Mouse (Mus musculus) ES-CJ7 (cell line): ENCODE measurements around the gene Akr7a5.

Experiments used
- DNase-seq: peaks from one replicate; pipeline ENCODE4 v3.0.0; 2011; ENCODE audit warnings: low read depth, low spot score

The Akr7a5 gene

DNA sequence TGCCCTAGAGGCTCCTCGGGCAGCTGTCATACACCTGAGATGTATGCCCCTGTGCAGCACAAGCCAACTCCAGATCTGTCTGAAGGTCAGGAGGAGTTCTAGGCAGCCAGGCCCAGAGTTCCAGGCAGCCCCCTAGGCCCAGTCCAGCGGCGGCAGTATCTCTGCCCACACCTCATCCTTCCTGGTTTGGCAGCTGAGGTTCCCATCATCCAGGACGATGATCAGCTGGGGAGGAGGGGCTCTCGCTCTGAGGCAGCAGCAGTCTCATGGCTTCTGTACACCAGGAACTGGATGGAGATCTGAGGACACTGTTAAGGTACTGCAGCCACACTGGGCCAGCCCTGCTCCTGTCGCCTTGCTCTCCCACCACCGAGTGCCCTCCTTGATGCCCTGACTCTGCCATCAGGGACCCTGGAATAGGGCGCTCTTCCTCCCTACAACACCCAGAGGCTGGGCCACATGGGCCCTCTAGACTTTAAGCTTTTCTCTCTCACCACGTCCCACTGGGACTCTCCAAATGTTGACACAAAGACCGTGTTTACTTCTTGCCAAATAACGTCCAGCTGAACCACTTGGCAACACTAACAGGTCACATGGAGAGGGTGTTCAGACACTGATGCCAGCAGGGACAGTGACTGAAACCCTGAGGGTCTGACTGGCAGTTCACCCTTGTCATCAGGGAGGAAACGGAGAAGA lies 11.7 kb upstream of the Akr7a5 start:
- no peak for DNase-seq

DNA sequence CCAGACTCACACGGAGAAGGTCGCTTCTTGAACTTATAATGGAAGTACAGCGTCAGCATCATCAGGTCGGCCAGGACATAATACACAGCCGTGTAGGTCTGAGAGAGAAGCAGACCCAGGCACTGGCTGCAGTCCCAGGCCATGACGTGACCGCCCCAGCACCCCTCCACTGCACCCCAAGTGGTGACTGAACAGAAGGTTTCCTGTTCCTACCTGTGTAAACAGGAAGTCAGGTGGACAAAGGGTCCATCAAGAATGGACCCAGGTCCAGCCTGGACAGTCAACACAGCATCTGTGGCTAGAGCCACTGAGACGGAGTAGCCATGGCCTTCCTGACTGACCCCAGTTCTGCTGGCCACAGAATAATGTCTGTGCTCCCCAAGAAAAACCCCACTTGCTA lies 8.8 kb upstream of the Akr7a5 start:
- DNase-seq, result no peak

DNA sequence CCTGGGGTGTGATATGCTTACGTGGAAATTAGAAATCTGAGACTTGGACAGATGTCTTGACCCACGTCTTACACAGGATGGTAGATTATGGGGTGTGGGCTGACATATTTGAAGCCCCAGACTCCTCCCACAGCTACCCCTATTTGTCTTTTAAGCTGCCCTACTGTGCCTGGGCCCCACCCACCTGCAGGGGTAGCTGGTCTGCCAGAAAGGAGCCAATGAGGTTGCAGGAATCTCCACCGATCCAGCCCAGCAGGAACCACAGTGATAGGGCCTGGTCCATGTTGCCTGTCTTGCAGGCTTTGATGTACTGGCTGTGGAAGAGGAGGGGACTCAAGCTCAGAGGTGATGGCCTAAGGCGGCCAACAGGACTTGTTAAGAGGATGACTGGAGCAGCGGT lies 8.3 kb upstream of the Akr7a5 start:
- peak; percentile 52 for DNase-seq

DNA sequence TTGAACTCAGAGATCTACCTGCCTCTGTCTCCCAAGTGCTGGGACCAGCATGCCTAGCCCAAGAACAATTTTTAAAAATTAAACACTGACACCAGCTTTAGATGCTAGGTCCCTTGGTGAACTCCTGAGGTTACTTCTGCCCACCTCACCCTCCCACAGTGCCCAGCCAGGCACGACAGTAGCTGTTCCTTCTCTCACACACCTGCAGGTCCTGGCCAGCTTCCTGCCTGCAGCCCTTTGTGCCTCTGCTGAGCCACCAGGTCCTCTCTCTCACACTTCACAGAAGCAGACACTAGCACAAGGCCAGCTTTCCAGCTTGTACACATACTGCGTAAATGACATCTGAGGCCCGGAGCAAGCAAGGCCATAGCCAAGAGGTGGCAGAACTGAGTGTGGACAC lies 5.0 kb upstream of the Akr7a5 start:
- DNase-seq, result no peak

DNA sequence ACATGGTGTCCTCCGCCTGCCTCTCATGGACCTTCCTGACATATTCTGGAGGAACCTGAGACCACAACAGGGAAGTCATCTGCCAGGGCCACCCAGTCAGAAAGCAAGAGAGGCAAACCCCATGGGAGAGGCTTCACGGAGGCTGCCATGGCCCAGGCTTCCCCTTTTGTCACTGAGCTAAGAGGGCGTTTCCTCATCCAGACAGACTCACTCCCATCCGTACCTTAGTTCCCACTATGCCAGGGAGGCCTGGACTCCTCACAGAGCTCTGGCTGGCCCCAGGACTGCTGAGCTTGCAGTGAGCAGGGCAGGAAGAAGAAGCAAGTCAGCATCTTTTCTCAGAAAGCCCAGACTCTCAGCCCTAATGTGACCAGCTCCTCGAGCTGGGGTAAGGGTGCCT lies 2.6 kb upstream of the Akr7a5 start:
- no peak for DNase-seq

DNA sequence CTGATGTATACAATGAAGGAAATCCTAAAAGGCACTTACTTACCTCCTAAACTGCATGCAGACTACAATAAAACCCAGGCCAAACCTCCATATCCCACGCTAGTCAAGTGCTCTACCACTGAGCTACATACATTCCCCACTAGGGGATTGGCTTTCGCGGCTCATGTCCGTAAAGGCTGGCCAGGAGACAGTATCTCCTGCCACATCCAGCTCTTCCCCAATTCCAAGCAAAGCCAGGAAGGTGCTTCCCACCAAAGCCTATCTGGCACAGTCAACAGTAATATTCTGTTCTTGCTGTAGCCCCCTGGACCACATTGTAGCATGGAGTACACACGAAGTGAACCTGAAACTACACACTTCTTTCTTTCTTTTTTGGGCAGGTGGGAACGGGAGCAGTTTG lies 893 bp upstream of the Akr7a5 start:
- DNase-seq, result peak; percentile 51

DNA sequence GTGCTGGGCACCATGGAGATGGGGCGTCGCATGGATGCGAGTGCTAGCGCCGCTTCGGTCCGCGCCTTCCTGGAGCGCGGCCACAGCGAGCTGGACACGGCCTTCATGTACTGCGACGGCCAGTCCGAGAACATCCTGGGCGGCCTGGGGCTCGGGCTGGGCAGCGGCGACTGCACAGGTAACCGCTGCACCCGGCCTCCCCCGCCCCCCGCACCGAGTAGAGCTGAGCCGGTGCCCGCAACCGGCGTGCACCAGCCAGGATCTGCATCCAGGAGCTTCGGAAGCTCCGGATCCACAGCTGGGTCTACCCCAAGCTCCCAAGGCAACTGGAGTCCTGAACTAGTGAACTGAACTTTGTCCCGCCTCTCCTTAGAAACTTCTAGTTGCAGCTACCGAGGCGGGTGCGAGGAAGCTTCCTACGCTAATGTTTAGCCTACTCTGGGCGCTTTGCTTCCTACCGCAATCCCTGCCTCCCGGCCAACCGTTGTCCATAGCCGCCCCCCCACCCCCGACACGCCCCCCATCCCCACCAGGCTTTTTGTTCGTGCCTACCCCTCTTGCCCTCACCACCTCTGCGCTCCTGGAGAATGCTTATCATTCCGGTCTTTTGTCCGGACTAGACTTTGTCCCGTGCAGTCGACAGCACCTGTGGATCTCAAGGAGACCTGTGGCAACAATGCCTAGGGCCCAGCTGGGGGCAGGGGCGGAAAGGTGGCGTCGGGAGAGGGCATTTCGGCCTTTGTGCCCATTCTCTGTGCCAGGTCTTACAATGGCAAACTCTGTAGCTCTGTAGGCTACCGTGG lies 556 bp downstream of the Akr7a5 start:
- DNase-seq, result peak; percentile 41

DNA sequence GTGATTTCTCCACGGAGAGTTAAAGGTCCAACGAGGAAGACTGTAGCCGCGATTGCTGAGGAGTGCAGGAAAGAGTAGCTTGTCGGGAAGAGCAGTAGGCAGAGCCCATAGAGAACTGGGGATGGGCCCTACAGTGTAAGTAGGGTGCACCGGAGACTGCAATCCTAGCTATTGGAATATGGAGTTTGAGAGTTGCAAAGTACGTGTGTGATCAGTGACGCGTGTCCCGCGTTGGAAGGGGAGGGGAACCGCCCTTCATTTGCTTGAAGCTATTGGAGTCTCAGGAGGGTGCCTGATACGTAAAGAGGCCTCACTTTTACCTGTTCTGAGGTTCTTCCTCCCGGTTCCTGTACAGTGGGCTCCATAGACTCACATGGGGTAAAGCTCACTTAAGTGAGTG lies 1.2 kb downstream of the Akr7a5 start:
- peak; percentile 25 for DNase-seq

DNA sequence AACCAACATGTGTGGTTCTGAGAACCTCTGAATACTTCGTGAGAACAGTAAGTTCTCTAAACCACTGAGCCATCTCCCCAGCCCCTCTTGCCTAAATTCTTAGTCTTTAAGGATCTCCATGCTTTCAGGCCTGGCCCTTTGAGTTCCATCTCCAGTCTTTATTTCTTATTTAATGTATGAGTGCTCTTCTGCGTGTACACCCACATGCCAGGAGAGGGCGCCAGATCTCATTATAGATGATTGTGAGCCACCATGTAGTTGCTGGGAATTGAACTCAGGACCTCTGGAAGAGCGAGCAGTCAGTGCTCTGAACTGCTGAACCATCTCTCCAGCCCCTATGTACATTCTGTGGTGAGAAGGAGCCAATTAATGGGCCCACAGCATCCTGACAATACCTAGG lies 2.1 kb downstream of the Akr7a5 start:
- peak; percentile 66 for DNase-seq

DNA sequence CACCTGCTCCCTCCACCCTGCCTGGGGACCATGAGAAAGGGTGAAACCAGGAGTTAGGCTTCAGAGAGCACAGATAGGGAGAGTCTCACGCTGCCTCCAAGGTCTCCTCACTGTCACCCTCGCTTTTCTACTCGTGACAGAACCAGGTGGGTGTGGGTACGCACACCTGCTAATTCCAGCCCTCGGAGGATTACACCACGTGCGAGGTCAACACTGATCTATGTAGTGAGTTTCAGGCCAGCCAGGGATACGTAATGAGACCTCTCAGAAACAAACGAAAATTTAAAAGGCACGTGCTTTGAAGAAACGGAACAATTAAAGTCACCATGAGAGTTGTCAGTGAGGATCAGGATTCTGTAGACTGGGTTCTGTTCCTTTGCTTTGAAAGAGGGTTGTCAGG lies 7.9 kb downstream of the Akr7a5 start:
- no peak for DNase-seq

DNA sequence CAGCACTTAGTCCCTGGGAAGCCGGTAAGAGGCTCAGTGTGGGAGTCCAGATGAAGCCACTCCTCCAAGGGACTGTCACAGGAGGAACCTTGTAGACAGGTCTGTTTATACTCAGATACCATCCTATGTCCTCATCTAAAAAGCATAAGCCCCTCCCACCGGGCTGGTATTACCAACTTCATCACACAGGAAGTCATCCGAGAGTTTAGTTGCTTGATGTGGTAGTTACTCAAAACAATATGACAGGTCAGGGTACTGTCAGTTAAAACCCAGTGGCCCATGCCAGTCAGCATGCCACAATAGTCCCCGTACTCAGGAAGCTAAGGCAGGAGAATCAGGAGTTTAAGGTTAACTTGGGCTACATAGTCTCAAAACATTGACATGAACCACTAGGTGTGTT lies 9.2 kb downstream of the Akr7a5 start:
- DNase-seq, result no peak

DNA sequence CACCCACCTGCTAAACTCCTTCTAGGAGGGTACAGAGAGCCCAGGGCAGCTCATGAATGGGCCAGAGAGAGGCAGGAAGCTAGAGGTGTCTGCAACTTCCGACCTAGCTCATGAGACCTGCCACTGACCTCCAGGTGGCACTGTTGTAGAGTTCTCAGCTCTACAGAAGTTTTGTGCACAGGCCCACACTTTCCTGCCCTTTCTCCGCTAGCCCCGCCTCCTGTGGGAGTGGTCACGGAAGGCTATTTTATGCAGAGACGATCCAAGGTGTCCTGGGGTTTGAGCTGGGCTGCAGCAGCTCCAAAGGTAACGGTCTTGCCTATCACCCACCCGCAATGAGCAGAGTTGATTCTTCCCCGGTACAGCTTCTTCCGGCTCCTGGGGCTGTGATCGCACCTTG lies 20.1 kb downstream of the Akr7a5 start:
- DNase-seq, result peak; percentile 98

DNA sequence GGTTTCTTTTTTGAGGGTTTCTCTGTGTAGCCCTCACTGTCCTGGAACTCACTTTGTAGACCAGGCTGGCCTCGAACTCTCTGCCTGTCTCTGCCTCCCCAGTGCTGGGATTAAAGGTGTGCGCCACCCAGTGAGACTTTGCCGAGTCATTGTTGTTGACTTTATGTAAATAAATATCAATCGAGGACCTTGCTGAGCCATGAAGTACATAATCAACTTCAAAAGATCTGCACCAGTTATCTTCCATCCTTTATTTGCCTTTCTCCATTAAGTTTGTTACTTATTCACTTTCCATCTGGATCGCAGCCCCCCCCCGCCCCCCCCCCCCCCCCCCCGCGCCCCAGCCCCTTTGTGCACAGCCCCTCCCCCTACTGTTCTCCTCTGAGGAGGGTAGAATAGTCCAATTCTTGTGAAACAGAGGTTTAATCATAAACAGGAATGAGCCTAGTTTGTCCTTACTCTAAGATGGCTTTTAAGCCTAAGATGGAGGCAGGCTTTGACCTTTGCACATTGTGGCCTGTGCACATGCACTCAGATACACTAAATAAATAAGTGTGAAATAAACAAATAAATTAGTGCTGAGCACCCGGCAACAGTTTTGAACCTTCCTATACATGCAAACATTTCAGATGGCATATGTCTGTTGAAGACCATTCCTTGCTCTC lies 24.2 kb downstream of the Akr7a5 start:
- DNase-seq, result no peak

DNA sequence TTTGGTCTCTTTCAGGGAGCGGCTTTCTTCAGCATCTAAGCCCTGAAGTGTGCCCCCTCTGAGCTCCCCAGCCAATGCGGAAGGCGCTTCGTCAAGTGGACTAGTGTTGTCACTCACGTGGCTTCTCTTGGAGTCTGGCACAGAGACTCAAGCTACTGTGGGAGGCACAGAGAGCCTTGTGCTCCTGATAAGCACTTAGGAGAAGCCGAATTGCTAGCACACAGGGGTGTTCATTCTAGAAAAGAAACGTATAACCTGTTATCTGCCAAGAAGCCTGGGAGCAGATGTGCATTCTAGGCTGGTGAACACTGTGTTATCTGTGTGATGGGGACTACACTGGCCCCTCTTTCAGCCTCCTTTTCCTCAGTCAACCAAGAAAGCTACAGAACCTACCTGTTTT lies 25.0 kb downstream of the Akr7a5 start:
- DNase-seq, result no peak

DNA sequence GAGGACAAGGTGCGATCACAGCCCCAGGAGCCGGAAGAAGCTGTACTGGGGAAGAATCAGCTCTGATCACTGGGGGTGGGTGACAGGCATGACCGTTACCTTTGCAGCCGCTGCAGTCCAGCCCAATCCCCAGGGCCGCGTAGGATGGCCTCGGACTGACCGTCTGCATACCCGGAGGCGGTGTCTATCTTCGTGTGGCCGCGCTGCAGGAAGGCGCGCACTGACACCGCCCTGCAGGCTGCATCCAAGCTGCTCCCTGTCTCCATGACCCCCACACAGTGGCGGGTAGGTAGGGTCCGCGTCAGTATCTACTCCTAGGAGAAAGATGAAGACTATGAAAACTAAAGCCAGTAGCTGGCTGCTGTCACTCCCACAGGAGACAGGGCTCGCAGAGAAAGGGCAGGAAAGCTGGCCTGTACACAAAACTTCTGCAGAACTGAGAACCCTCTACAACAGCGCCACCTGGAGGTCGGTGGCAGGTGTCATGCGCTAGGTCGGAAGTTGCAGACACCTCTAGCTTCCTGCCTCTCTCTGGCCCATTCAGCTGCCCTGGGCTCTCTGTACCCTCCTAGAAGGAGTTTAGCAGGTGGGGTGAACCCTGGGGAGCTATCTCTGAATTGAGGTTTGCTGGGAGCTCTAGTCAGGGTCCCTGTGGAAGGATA lies 26.4 kb downstream of the Akr7a5 start:
- DNase-seq, result peak; percentile 92

DNA sequence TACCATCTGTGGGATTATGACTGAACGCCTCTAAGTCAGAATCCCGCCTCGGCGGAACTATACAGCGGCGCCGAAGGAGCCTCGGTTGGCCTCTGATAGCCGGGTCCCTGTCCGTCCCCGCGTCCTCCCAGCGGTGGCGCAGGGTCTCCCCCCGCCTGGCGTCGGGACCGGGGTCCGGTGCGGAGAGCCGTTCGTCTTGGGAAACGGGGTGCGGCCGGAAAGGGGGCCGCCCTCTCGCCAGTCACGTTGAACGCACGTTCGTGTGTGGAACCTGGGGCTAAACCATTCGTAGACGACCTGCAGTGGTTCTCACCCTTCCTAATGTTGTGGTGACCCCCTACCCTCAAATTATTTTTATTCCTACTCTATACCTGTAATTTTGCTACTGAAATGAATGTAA lies 27.6 kb downstream of the Akr7a5 start:
- no peak for DNase-seq

DNA sequence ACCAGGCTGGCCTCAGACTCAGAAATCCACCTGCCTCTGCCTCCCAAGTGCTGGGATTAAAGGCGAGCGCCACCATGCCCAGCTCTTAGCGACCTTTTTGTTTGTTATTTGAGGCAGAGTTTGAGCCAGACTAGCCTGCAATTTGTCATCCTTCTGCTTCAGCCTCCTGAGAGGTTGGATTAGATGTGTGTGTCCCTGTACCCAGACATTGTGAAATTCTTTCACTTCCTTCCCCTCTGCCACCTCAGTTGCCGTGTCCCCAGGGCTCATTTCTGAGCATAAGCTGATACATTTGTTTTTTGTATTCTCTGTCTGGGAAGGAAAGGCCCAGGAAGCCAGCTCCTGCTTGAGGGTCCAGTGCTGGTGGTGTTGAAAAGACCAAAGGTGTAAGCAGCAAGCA lies 30.3 kb downstream of the Akr7a5 start:
- no peak for DNase-seq

DNA sequence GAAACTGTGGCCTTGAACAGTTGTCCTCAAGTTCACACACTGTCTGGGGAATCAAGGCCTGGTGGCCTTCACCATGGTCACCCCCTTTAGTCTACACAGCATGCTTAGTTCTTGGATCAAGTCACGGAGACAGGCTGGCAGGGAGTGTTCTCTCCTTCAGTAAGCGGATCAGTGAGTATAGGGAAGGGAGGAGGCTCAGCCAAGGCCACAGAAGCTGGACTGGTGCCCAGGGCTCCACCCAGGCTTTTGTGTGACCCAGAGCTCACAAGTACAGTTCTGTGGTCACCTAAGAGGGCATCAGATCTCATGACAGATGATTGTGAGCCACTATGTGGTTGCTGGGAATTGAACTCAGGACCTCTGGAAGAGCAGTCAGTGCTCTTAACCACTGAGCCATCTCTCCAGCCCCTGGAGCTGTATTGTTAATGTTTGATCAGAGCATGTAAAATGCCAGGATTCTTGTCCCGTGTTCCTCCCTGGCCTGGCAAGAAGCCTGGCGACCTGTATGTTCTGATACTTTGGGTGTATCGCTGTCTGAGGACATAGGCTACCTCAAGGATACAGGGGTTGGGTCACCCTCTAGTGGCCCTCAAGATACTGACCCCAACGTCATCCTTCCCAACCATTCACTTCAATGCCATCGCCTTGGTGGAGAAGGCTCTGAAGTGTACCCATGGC lies 31.2 kb downstream of the Akr7a5 start:
- no peak for DNase-seq

DNA sequence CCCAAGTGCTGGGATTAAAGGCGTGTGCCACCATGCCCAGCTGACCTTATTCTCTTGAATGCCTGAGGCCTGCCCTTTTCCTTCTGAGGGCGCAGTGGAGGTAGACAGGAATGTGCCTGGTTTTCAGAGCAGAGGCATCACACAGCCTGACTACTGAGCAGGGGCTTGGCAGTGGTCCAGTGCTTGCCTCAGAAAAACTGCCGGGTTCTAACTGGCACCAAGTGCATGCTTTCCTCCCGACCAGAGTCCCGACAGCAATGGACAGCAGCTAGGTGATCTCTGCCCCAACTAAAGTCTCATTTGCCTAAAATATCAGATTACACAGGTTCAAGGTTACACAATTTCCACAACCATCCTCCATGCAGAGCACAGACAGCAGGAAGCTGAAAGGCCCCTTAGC lies 33.2 kb downstream of the Akr7a5 start:
- no peak for DNase-seq

DNA sequence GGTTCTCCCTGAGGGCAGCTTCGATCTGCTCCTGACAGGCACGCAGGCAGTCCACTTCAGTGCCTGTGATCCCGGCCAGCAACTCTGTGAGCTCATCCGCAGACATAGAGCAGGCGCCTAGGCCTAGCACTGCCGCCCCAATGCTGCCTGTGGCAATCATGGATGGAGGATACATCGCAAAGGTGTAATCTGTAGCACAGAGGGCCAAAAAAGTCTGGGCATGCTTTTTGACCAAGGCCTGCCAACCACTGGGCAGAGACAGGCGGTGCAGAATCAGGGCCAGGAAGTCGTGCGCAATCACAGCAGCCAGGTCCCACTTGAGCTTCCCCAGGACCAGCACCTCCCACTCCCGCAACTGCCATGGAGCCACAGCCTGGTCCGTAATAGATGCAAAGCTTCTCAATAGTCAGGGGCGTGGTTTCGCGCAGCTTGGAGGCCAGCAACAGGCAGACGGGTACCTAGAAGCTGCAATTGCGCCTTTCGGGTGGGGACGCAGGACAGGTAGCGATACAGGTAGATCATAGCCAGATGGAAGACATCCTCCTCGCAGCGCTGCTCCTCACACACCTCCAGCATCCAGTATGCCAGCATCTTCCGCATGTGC lies 35.0 kb downstream of the Akr7a5 start:
- peak; percentile 63 for DNase-seq
